Mouse (Mus musculus): ENCODE measurements around the gene Vmn1r159. TPM values are rescaled to one million over a fixed set of nuclear protein-coding genes. Genes with fewer than 3 reads are reported as not detected.
"Not testable (repeated sequence)": the region's sequence is repeated elsewhere in the genome, so short reads cannot be mapped to it uniquely, and the experiment has no call there.

The Vmn1r159 gene
- not detected in 2 replicates for polyA plus RNA-seq (2015; fragmentation: Nextera tagmentation; extraction: Ambion mirVana)

- not testable (repeated sequence) for ATAC-seq; H3K4me1 ChIP-seq (replicated peaks); H3K4me3 ChIP-seq (replicated peaks); H3K9ac ChIP-seq (replicated peaks); H3K27ac ChIP-seq; H3K36me3 ChIP-seq; H3K9me3 ChIP-seq; H3K27me3 ChIP-seq; H3K4me2 ChIP-seq (replicated peaks)
- 60% methylated on average over 3 of the region's 3 CpGs for WGBS
Measured at GRCm38 (mm10) chr7:22843505-22843904, at the start of gene Vmn1r159. Gene Vmn1r159 (minus strand): TSS chr7:22843605.

GRCm38 (mm10) chr7:22870924-22871323, 27.5 kb upstream of the Vmn1r159 start, which contains the start of gene Vmn1r160:
Gene Vmn1r160 (plus strand): TSS chr7:22871224.
- not testable (repeated sequence) for H3K4me3 ChIP-seq (replicated peaks); H3K4me1 ChIP-seq (replicated peaks); H3K36me3 ChIP-seq; H3K27me3 ChIP-seq; H3K9me3 ChIP-seq; ATAC-seq; H3K27ac ChIP-seq; H3K9ac ChIP-seq (replicated peaks); H3K4me2 ChIP-seq (replicated peaks)
- 23% methylated on average over 1 of the region's 3 CpGs for WGBS

Other genes starting within 250 kb of the Vmn1r159 start
- gene Vmn1r155, start 185.6 kb downstream of the Vmn1r159 start, polyA plus RNA-seq (2015; fragmentation: Nextera tagmentation; extraction: Ambion mirVana), result not detected in 2 replicates
- gene Gm8693, start 151.3 kb downstream of the Vmn1r159 start, polyA plus RNA-seq (2015; fragmentation: Nextera tagmentation; extraction: Ambion mirVana), result not detected in 2 replicates
- gene Gm4567, start 123.9 kb downstream of the Vmn1r159 start, polyA plus RNA-seq (2015; fragmentation: Nextera tagmentation; extraction: Ambion mirVana), result not detected in 2 replicates
- gene Vmn1r157, start 81.9 kb downstream of the Vmn1r159 start, polyA plus RNA-seq (2015; fragmentation: Nextera tagmentation; extraction: Ambion mirVana), result not detected in 2 replicates
- not detected in 2 replicates for gene Vmn1r158, start 52.8 kb downstream of the Vmn1r159 start, polyA plus RNA-seq (2015; fragmentation: Nextera tagmentation; extraction: Ambion mirVana)
- not detected in 2 replicates for gene Vmn1r160, start 27.6 kb upstream of the Vmn1r159 start, polyA plus RNA-seq (2015; fragmentation: Nextera tagmentation; extraction: Ambion mirVana)
- gene Gm4214, start 141.1 kb upstream of the Vmn1r159 start, polyA plus RNA-seq (2015; fragmentation: Nextera tagmentation; extraction: Ambion mirVana), result not detected in 2 replicates
- gene Gm4216, start 176.3 kb upstream of the Vmn1r159 start, polyA plus RNA-seq (2015; fragmentation: Nextera tagmentation; extraction: Ambion mirVana), result not detected in 2 replicates
- not detected in 2 replicates for gene Vmn1r163, start 211.9 kb upstream of the Vmn1r159 start, polyA plus RNA-seq (2015; fragmentation: Nextera tagmentation; extraction: Ambion mirVana)
- gene Gm8720, start 223.9 kb upstream of the Vmn1r159 start, polyA plus RNA-seq (2015; fragmentation: Nextera tagmentation; extraction: Ambion mirVana), result not detected in 2 replicates